Mouse (Mus musculus) liver, adult 2 months (tissue): ENCODE data around the gene 2410131K14Rik.

Experiments
- CTCF ChIP-seq: fragments of 200-500 bp; IDR thresholded peaks from 2 replicates; pipeline ENCODE4 v1.5.1; 2011; ENCODE audit warnings: low read depth, low read length, control low read depth
- POLR2A ChIP-seq: fragments of 200-500 bp; IDR thresholded peaks from 2 replicates; pipeline ENCODE4 v1.6.1; 2011; ENCODE audit warnings: low read length, control low read depth; ENCODE audit not compliant: insufficient read depth; ENCODE audit errors: extremely low read depth

GRCm38 (mm10) chr5:118294865-118295258, 49.8 kb downstream of the 2410131K14Rik start:
- TF ChIP-seq CTCF (no peak), POLR2A (no peak)
